Mouse (Mus musculus): Measurements from ENCODE around the gene Ocm. TPM values are rescaled to one million over a fixed set of nuclear protein-coding genes. Genes with fewer than 3 reads are reported as not detected.

The Ocm gene
- total and polyA plus RNA-seq, 3 experiments: not detected

DNA sequence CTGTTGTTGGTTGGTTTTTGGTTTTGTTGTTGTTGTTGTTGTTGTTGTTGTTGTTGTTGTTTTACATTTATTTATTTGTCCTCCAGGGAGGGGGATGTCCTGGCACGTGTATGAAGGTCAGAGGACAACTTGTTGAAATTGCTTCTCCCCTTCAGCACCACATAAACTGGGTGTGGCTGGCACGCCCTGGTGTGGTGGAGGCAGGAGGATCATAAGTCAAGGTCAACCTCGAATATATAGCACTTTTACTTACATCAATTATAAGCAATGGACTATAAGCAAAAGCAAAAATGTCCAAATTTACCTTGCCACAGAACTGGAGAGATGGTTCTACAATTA, 11.2 kb downstream of the Ocm start:
- Histone ChIP-seq H3K27me3 (ENCODE audit: control insufficient read depth in 1 of 2, insufficient read depth in 2 of 2, low read length in 2 of 2) (no peaks in the 10 kb centered on the region; a peak in 1 of 4 replicates), H3K79me2 (ENCODE audit: control insufficient read depth, insufficient read depth, low read length, poor library complexity) (peaks cover 4% of the 10 kb centered on the region), H3K9ac (ENCODE audit: control insufficient read depth, low read depth, low read length, poor library complexity, severe bottlenecking) (no peak overlapping the region), H3K36me3 (ENCODE audit: control insufficient read depth in 1 of 2, insufficient read depth in 2 of 2, low read length in 2 of 2) (peaks cover 4 to 7% of the 10 kb centered on the region in 2 experiments), H3K4me1 (ENCODE audit: control insufficient read depth in 1 of 2, insufficient read depth in 2 of 2, low read length in 2 of 2) (peaks cover 0 to 6% of the 10 kb centered on the region in 2 experiments; a peak in 2 of 4 replicates), H3K27ac (ENCODE audit: control insufficient read depth, low read depth, low read length) (no peak overlapping the region), H3K9me3 (replicated peaks; ENCODE audit: insufficient read depth, low read length) (no peaks in the 10 kb centered on the region), H3K4me3 (ENCODE audit: control insufficient read depth in 1 of 2, insufficient read depth in 1 of 2, low read depth in 2 of 2, low read length in 2 of 2) (peak overlapping the region in 1 of 2 experiments; percentile 96; a peak in 2 of 4 replicates)
- TF ChIP-seq UBTF (IDR thresholded peaks at IDR 0.05; ENCODE audit: borderline replicate concordance, insufficient read depth, low read depth, low read length): no peak
- TF ChIP-seq TBP (IDR thresholded peaks at IDR 0.05; ENCODE audit: low read depth, low read length): no peak
- TF ChIP-seq MYC (IDR thresholded peaks at IDR 0.05; ENCODE audit: low read depth, low read length): no peak
- no peak for DNase-seq (ENCODE audit: low read depth, low spot score)

DNA sequence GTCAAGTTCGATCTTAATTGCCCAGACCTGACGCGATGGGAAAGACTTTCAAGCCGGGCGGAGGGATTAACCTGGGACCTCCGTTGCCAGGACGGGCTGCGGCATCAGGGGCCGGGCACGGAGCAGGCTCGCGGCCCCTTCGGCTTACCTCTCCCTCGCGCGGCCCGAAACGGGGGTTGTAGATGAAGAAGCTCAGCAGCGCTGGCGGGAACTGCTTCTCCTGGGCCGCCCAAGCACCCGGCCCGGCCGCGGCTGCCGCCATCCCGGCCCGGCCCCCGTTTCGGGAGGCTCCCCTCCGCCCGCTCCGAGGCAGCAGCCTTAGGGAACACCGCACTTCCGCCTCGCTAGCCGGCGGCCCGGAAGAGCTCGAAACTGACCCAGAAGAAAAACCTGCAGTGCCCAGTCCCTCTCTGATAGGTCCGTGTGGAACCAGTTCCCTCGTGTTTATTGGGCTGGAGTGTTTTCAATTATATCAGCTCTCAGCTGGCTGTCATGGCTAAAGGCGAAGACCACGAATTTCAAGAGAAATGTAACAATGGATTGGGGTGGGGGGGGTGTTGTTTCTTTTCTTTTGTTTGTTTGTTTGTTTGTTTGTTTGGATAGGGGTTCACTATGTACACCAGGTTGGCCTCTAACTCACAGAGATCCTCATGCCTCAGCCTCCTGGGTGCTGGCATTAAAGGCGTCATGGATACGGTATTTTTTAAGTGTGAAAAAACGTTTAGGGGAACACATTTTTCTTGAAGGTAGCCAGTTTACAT, 11.7 kb downstream of the Ocm start, which contains the start of gene Ccz1:
Gene Ccz1 (minus strand): TSS at position 327 of the 761 bp plus-strand sequence.
- H3K9me3 ChIP-seq (replicated peaks; ENCODE audit: insufficient read depth, low read length): no peaks in the 10 kb centered on the region
- H3K4me3 ChIP-seq (ENCODE audit: control insufficient read depth in 1 of 2, insufficient read depth in 1 of 2, low read depth in 2 of 2, low read length in 2 of 2): peak within 1 kb of the TSS; percentile 92 to 96
- H3K36me3 ChIP-seq (ENCODE audit: control insufficient read depth in 1 of 2, insufficient read depth in 2 of 2, low read length in 2 of 2): peaks cover 4 to 7% of the 10 kb centered on the region in 2 experiments
- TF ChIP-seq MEF2A (IDR thresholded peaks at IDR 0.05; ENCODE audit: extremely low read depth, insufficient replicate concordance, low read depth, low read length, poor library complexity, severe bottlenecking) (no peak), BHLHE40 (IDR thresholded peaks at IDR 0.05; ENCODE audit: borderline replicate concordance, low read depth, low read length) (no peak), SIN3A (IDR thresholded peaks at IDR 0.05; ENCODE audit: low read length) (peak; percentile 99), ZKSCAN1 (IDR thresholded peaks at IDR 0.05; ENCODE audit: low read depth, low read length) (no peak), ZC3H11A (IDR thresholded peaks at IDR 0.05; ENCODE audit: low read depth, low read length) (no peak), POLR2A (IDR thresholded peaks at IDR 0.05; ENCODE audit: control insufficient read depth in 1 of 2, insufficient read depth in 1 of 2, low read depth in 1 of 2, low read length in 2 of 2, poor library complexity in 1 of 2) (peak; percentile 50 to 74; a peak in 2 of 4 replicates), SMC3 (IDR thresholded peaks at IDR 0.05; ENCODE audit: low read depth, low read length) (no peak), ELF1 (IDR thresholded peaks at IDR 0.05; ENCODE audit: low read depth, low read length) (peak; percentile 99), TCF12 (IDR thresholded peaks at IDR 0.05; ENCODE audit: low read depth, low read length) (peak; percentile 54; the same call in 1 of the 2 replicates), CTCF (IDR thresholded peaks at IDR 0.05 in 2 of 3, conservative IDR thresholded peaks at IDR 0.05 in 1 of 3; ENCODE audit: control insufficient read depth in 1 of 3, insufficient read depth in 1 of 3, low read depth in 2 of 3, low read length in 3 of 3, poor library complexity in 1 of 3, severe bottlenecking in 1 of 3) (no peak), USF1 (IDR thresholded peaks at IDR 0.05; ENCODE audit: low read depth, low read length) (peak; percentile 21; the same call in 1 of the 2 replicates), MAX (IDR thresholded peaks at IDR 0.05; ENCODE audit: low read length) (peak; percentile 71), NRF1 (IDR thresholded peaks at IDR 0.05; ENCODE audit: insufficient read depth, low read depth, low read length, poor library complexity, severe bottlenecking) (0 out of 2 replicates have a peak, but pooled peaks have one; percentile 20), ETS1 (IDR thresholded peaks at IDR 0.05; ENCODE audit: low read depth, low read length) (0 out of 2 replicates have a peak, but pooled peaks have one; percentile 52), CHD1 (IDR thresholded peaks at IDR 0.05; ENCODE audit: low read depth, low read length) (no peak), UBTF (IDR thresholded peaks at IDR 0.05; ENCODE audit: borderline replicate concordance, insufficient read depth, low read depth, low read length) (peak; percentile 48; the same call in 1 of the 2 replicates), KAT2A (conservative IDR thresholded peaks at IDR 0.05; ENCODE audit: low read depth, low read length) (peak; percentile 90), MAZ (IDR thresholded peaks at IDR 0.05; ENCODE audit: low read depth, low read length) (peak; percentile 80), CHD2 (IDR thresholded peaks at IDR 0.05; ENCODE audit: low read length) (peak; percentile 87), USF2 (IDR thresholded peaks at IDR 0.05; ENCODE audit: borderline replicate concordance in 1 of 2, insufficient read depth in 1 of 2, low read depth in 1 of 2, low read length in 2 of 2) (no peak), RCOR1 (IDR thresholded peaks at IDR 0.05; ENCODE audit: low read depth, low read length) (peak; percentile 61; the same call in 1 of the 2 replicates), MAFK (IDR thresholded peaks at IDR 0.05; ENCODE audit: borderline replicate concordance, low read depth, low read length) (no peak), GABPA (IDR thresholded peaks at IDR 0.05; ENCODE audit: low read depth, low read length) (no peak), MYC (IDR thresholded peaks at IDR 0.05; ENCODE audit: low read depth, low read length) (peak; percentile 81; the same call in 1 of the 2 replicates), GATA1 (IDR thresholded peaks at IDR 0.05; ENCODE audit: low read depth, low read length) (peak; percentile 37; the same call in 1 of the 2 replicates), MYB (IDR thresholded peaks at IDR 0.05; ENCODE audit: low read depth, low read length) (no peak), ZNF384 (IDR thresholded peaks at IDR 0.05; ENCODE audit: low read depth, low read length) (peak; percentile 52; the same call in 1 of the 2 replicates)

More for the DNA sequence above, 11.7 kb downstream of the Ocm start, which contains the start of gene Ccz1:
- Histone ChIP-seq H3K79me2 (ENCODE audit: control insufficient read depth, insufficient read depth, low read length, poor library complexity) (peaks cover 4% of the 10 kb centered on the region), H3K27me3 (ENCODE audit: control insufficient read depth in 1 of 2, insufficient read depth in 2 of 2, low read length in 2 of 2) (no peaks in the 10 kb centered on the region), H3K4me1 (ENCODE audit: control insufficient read depth in 1 of 2, insufficient read depth in 2 of 2, low read length in 2 of 2) (peaks cover 0 to 6% of the 10 kb centered on the region in 2 experiments; a peak in 2 of 4 replicates), H3K27ac (ENCODE audit: control insufficient read depth, low read depth, low read length) (peak within 1 kb of the TSS; percentile 54), H3K9ac (ENCODE audit: control insufficient read depth, low read depth, low read length, poor library complexity, severe bottlenecking) (peak within 1 kb of the TSS; percentile 89)
- peak; percentile 95 for DNase-seq (ENCODE audit: low read depth, low spot score)

Data from MEL (cell line).